Mouse (Mus musculus): ENCODE results near the gene Dab2.

The Dab2 gene

DNA sequence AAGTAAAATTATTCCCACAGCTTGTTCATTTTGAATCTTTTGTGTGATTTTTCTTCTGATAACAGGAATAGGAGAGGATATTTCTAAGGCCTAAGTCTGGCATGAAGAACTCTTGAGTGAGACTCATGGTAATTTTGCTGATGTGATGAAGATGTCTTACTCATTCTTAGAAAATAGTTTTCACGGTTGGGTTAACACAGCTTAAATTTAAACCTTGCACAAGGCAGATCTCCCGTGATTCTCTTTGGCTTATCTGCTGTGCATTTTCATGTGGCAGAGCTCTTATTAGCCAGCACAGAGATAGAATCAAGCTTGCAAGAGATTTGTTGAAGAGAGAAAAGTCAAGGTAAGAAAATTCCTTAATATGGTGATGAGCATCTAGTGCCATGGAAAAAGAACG, at the start of gene Dab2:
Gene Dab2, plus strand, starts transcription at position 235 of the 400 bp plus-strand sequence.
- DNase-seq = no peak

DNA sequence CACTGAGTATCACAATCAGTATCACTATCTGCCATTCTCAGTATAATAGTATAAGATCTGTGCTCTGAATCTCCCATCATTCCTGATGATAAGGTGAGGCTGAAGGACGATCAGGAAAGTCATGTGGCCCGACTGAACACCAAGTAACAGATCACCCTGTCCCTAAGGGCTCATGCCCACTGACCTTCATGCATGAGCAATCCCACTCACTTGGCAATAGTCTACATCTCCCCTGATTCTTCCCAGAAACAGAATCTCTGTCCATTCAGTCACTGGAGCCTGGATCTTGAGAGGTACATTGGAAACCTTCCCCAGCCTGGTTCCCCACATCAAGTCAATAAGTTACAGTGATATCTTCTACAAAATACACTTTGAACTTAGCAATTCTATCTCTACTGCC, 46.1 kb upstream of the Dab2 start:
- DNase-seq = no peak

DNA sequence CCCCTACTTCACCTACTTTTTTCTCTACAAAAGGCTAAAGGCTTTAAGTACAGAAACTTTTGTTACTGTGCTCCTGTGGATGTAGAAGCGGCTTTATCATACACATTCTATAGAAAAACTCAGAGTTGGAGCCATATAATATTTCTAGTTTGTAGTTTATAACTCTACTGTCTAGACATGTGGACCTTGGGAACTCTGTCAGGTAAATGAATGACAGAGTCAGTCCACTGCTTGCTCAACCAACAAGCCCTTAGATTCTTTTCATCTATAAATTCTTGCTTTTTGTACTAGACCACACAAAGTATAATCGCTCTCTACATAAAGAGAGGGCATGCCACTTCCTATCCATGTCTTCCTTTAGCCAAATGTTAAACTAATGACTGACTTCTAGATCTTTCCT, 45.2 kb upstream of the Dab2 start:
- DNase-seq = no peak

DNA sequence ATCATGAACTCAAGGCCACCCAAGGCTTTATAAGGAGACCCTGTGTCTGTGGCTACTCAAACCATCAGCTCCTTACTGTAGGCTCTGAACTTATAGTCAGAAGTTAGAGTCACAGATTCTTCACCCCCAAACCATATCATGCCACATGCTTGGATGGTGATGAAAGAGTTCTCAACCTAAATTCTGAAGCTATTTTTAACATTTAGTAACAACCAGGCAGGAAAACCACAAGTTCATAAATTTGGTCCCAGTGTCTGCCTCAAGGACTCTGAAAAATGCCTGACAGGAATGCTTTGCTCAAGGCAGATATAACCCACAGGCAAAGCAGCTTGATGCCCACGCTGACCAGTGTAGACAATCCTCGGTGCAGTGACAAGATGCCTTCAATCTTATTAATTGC, 42.5 kb upstream of the Dab2 start:
- DNase-seq = no peak

DNA sequence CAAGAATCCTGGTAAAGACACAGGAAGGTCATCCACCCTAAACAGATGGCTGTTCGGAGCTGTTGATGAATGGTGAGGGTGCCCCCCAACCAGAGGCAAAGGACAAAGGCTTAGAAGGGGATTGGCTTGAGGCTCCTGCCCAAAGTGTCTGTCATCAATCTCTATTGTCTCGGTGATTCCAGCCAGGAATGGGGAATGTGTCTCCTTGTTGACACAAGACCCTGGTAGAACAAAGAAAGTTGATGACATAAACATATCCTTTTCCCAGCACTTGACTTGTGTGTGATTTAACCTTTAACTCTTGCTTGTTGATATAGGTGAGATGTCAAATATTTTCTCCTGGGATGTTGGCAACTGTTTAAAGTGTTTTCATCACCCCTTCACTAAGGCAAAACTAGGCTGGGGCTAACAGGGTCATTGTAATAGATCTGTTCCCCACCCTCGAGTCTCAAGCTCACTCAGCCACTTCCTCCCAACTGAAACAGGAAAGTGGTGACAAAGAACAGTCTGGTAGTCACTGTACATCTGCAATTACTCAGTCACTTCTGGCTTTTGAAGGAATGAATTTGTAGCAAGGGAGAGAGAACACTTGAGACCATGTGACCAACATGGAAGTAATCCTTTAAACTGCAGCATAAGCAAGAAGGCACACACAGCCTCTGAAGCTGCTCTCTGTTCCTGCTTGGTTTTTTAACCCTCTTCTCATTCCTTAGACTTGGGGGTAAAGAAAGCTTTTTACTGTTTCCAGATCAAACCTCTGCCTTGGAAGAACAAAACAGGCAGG, 39.4 kb upstream of the Dab2 start:
- no peak for DNase-seq

DNA sequence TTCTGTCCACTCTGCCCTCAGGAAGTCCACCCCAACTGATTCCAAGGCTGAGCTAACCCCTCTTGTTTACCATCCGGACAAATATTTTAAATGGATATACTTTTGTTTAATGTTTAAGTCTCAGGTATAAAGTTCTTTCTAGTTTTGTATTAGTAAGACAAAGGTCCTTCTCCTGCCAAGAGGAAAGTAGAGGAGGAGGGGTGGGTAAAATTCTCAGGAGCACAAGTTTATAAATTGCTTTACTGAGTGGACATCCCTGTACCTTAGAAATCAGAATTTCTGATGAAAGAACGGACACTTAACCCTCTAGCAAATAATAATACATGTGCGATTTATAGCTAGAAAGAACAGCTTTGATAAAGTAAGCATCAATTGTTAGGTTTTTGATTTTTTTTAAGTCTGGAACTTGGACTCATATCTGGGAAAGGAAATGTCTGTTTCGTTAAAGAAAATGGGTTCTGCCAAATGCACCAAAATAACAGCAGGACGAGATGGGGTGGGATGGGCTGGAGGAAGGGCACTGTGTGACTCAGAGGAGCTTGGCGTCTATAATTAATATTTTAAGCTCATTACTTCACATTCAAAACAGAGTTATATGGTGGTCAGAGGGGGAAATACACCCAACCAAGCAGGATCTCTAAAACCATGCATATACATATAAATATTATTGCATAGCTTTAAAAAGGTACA, 38.7 kb upstream of the Dab2 start:
- DNase-seq = no peak

DNA sequence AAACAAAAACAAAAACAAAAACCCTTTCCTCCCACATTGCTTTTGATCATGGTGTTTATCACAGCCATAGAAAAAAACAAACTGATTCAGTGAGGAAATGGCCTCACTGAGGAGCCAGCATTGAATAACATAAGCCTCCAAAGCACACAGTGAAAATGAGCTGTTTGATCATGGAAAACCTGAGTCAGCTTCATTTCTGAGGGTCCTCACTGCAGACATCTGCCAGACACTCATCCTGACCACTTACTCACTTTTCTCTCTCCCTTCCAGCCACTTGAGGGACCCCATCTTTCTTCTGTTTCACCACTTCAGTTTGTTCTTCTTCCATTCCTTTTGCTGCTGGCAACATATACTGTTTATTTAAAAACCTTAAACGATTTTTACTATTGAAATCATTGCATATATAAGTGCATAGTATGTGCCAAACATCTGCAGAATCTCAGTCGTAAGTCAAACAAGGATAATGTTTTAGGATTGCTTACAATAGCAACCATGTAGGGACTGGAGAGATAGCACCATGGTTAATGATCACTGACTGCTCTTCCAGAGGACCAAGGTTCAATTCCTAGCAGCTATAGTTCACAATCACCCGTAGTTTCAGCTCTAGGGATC, 32.3 kb upstream of the Dab2 start:
- no peak for DNase-seq

DNA sequence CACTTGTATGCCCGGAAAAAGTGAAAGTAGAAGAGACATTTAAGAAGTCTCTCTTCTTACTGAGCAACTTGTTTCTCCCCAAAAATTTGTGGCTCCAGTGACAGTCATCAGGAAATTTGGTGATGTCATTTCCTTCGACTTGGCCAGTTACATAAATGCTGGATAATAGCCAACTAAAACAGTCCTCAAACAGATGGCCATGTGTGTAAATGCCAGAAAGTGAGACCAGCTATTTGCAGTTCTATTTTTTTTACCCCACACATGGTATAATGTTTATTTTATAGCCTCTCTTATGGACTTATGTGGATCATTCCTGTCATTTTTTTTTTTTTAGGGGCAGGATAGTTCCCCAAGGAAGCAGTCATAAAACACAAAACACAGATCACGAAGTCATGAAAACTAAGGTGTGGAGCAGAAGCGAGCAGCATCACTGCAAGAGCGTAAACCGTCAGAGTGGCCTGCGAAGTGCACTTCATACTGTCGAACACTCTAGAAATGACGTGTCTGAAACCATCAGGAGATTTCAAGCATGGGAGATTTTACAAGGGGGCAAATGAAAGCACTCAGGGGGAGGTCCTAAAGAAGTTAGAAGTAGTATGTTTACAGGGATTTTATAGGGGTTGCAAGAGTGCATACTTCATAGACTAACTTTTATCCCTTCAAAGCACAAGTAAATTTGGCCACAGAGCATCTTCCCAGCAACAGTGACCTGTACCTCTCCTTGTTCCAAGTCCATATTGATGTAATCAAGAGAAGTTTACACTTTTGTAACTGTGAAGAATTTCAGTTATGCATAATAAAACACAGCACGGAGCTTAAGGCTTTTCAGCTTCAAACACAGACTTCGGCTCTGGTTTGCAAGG, 20.8 kb upstream of the Dab2 start:
- no peak for DNase-seq

DNA sequence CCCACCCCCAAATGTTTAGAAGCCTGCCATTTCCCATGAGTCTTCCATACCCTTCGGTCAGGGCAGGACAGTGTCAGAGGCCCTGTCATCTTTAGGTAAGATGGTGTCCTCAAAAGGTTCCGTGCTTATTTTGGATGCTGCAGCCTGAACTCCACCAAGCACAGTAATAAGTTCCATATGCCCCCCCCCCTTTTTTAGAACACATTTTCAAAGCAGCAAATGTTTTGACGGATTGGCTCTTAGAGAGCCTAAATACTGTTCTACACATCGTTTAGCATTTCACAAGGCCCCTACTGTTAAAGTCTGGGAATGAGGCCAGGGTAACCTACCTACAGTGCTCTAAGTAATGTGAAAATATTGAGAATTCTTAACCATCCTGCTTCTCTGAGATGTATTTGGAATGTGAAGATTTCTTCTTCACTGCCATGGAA, 19.6 kb upstream of the Dab2 start:
- no peak for DNase-seq

DNA sequence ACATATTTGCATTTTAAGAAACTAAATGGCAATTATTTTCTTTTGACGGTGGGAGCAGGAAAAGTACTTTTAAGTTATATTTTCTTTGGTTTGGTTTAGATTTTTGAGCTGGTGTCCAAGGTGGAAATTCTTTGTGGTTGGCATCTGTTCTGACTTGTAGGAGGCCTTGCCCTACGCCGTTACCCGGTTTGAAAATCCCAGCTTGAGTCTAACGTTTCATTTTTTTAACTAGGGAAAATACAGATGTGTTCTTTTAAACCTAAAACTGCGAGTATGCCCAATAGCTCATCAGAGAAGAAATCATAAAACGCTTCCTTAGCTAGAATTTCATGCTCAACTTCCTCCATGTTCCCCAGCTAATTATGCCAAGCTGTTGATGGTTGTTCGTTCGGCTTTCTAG, 16.3 kb upstream of the Dab2 start:
- no peak for DNase-seq

DNA sequence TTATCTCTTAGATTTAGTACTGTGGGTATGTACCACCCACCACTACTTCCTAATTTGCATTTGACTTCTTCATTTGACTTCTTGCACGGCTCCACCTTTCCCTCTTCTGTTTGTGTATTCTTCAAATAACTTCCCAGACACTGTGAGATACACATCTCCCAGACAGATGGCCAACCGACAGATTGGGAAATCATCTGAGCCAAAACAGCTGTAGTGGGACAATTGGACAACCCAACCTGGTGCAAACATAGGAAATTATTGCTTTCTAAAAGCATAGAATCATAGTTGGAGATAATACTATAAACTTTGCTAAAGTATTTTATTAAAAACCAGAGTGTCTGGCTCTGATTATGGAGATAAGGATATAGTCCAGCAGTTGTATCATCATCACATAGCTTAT, 3.5 kb upstream of the Dab2 start:
- DNase-seq = no peak

DNA sequence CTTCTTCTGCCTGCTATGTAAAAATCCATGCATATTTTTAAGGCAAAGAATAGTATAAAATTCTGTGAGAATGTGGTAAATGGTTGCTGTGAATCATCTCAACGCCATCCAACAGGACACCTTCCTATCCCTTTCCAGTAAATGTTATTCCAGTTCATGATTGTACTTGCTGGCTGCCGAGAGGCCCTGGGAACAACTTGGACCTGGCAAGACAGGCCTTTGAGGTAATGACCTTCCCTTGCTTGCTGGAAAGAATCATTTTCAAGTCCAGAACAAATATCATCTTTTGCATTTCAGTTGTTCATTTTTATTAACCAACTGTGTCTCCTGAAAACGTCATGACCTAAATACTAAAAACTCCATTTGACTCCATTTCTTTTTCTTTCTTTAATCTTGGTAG, 862 bp upstream of the Dab2 start:
- DNase-seq = no peak

DNA sequence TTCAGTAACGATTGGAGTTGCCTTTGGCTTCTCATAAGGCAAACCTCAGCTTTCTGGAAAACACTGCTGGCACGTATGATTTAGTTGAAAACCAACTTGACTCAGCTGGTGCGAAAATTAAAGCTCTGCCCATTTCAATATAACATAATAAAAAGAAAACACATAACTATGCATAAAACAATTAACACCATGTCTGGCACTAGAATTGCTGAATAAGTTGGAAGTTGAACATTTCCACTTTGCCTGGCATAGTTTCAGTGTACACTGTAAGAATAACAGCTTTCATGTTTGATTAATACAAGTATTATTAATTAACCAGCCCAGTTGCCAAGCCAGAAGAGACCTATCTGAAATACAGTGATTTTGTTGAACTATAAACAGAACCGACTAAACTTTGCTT, 2.6 kb downstream of the Dab2 start:
- no peak for DNase-seq

DNA sequence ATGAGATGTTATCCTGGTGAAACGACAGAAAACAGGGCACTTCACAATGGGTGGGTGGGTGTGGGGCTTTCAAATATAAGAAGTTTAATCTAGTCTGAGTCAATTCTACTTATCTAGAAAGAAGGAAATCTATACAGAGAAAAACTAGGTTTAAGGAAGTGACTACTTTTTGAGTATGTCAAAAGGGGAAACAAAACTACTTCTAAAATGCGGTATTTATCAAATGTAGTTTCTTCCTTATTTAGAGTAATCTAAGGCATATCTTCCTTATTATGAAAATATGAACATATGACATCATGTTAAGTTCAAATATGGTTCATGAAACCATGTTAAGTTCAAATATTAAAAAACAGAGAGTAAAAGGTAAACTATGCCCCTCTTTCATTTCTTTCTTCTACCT, 4.2 kb downstream of the Dab2 start:
- DNase-seq = no peak

DNA sequence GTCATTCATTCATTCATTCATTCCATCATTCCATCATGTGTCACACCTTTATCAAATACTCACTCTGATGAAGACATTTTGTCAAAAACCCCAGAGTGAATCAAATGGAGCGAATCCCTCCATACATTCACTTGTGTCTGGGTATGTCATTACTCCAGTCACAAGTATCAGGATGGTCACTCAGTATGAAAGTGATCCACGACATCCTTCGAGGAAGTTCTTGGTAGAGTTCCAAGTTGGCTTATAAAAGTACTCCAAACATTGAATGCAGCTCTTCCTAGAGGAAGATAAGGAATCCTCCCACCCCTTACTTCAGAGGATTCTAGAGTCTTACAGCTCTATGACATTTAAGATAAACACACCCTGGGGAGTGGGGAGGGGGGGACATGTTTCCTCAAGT, 10.0 kb downstream of the Dab2 start:
- DNase-seq = no peak

DNA sequence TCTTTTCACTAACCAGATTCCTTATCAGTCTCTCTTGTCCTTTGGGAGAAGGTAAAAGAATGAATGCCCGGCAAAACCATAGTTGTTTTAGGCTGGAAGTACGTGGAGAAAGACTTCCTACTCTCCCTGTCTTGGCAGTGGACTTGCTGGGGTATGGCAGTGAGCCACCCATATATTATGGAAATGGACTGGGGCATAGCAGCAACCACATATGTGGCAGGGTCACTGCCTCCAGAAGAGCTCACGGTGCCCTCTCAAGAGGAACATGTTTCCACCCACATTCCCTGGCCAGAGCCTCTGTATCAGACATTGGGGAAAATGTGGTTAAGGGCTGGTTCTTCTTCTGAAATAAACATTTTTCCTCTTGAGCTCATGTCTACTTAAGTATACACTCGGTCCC, 10.8 kb downstream of the Dab2 start:
- no peak for DNase-seq

DNA sequence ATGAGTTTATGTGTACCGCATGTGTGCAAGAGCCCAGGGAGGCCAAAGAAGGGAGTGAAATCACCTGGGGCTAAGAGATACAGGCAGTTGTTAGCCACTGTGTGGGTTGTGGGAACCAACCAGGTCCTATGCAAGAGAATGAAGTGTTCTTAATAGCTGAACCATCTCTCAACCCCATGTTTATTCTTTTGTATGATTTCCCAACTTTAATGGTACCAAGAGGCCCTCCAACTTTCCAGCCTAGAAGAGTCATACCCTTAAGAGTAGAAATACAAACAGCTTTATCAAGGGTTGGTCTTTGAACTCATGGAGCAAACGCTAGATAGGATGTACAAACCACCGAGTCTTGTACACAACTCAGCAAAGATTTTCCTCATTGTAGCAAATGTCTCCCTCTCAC, 12.8 kb downstream of the Dab2 start:
- no peak for DNase-seq

DNA sequence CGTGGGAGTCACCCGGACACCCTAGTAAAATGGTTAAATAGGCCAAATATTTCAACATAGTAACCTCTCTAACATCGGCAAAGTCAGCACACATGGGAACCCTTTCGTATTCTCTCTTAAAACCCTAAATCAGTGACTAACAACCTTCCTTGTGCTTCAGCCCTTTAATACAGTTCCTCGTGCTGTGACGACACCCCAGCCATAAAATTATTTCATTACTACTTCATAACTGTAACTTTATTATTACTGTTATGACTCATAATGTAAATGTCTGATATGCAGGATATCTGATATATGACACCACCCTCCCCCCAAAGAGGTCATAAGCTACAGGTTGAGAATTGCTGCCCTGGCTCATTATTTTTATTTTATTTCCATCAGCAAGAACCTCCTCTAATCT, 19.8 kb downstream of the Dab2 start:
- no peak for DNase-seq

DNA sequence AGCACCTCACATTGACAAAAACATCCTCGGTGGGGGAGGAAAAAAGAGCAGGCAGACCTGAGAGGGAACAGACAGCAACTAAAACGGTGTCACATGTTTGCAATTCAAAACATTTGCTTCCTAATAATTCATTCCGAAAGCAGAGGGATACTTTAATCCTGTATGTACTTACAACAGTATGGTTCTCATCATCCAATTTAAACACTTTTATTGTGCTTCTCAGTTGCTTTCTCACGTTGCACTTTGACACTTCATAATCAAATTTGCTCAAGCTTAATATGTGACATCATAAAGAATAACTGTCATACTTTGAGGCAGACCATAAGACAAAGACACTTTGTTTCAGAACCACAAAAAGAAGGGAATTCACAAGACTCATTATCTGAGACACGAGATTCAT, 20.9 kb downstream of the Dab2 start:
- DNase-seq = no peak

DNA sequence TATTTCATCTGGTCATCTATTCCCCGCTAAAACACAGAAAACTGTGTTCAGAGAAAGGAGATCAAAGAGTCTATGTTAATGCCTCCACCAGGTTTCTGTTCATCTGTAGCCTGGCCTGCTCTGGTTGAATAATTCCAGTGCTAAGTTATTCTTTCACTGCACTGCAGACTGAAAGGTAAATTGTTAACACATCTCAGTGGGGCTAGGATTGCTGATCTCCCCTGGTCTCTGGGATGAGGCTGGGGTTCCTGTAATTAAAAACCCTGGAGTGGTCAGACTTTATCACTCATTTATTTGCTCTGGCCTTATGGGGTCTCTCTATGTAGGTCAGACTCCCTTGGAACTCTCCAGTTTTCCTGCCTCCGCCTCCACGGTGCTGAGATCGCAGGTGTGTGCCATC, 21.7 kb downstream of the Dab2 start:
- DNase-seq = no peak

DNA sequence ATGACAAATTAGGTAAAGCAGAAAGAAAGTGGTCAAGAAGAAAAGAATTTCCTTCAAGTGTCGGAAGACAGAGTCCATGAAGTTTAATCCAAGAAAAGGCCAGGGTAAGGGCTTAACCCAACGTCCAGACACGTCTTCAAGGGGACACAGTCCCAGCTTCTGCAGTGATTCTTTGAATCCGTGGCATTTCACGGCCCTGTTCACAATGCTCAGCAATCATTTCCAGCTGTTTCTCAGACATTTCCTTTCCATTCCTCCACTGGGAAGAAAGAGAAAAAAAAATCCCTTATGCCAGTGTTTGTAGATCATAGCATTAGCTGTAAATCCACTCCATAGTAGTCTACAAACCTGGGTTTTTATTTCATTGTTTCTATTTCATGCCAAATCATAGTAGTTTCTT, 22.7 kb downstream of the Dab2 start:
- DNase-seq = no peak

DNA sequence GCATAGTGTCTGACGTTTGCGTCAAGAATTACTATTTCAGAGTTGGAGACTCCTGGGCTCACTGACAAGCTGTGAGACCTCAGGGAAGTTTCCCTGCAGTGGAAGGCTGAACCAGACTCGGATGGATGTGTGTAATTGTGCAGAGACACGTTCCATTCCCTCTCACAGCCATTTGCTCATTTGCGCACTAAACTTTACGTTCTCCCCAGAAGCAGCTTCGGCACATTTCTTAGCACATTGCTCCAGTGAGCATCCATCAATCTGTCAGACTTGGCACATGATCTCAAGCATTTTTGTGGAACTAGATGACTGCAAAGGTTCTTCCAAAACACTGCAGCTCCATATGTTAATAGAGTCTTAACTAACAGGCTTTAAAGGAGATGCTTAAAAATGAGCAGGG, 24.0 kb downstream of the Dab2 start:
- DNase-seq = no peak

DNA sequence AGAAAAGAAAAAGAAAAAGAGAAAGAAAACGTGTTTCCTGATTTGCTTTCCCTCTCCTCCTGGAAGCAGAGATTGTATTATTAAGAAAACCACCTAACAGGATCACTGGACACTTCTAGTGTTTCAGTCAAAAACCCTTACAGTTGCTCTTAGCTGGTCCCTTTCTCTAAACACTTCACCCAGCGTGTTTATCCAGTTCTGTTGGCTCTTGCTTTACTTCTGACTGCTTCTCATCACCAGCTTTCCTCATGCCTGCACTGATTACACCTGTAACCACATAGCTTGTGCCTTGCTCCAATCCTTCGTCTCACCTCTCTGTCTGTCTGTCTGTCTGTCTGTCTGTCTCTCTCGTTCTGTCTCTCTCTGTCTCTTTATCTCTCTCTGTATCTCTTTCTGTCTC, 25.9 kb downstream of the Dab2 start:
- DNase-seq = no peak
